Mouse (Mus musculus): ENCODE data around the gene Iqcc. TPM values are rescaled to one million over a fixed set of nuclear protein-coding genes. Genes with fewer than 3 reads are reported as not detected.

Iqcc gene
- polyA plus RNA-seq, 1 experiment from 2014 or later, result 30.0 TPM

DNA sequence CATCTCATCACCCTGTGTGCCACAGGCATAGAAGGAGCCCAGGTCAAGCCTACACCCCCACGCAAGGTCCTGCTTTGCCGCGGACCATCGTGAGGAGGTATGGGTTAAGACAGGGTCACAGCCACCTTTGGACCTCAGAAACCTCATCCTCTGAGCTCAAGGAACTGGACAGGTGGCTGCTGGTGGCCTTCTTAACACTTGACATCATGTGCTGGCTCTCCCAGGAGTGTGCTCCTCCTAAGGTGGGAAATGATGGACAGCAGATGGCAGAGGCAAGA lies 45.9 kb downstream of the Iqcc start:
- Histone ChIP-seq H3K36me3 (no peaks in the 10 kb centered on the region), H3K27me3 (0 out of 2 replicates have a peak, but pooled peaks cover 2% of the 10 kb centered on the region), H3K4me1 (replicated peaks) (peaks cover 7% of the 10 kb centered on the region; the same call in 1 of the 2 replicates), H3K9ac (no peak overlapping the region), H3K27ac (no peak overlapping the region), H3K9me3 (no peaks in the 10 kb centered on the region), H3K4me2 (no peak overlapping the region), H3K4me3 (no peak overlapping the region)
- ATAC-seq (ENCODE audit: low FRiP score), result no peak
- 99% methylated on average over 4 of the region's 4 CpGs for WGBS

DNA sequence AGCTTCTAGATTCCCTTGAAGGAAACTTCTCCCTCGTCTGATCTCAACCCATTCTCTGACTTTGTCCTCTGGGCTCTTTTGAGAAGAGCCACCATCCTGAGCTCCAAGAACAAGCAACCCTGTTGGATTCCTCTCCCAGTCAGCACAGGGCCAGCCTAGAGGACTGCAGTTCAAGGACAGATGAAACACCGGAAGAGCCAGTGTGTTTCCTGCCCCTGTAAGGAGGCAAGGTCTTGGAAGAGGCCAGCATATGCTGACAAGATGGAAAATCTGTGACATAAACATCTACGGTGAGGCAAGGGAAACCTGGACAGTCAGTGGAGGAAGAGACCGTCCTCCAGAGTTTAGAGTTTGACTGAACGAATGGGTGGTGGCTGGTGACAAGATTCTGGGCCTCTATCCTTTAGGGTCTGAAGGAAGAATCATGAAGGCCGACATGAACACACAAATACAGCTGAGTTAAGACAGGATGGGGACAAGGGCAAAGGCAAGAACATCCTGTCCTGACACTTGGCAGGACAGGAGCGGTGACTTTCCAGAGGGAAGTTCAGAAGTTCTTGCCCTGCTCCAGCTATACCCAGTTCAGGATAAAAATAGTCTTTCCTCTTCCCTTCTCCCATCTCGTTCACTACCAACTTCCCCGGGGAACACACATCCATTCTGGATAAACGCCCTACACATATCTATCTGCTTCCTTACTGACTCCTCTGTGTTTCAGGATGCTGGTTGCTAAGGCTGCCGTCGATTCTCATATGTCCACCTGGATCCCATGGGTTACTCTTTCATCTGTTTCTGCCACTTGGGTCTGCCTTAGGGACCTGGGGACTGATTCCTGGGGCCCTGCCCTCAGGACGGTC lies 46.4 kb downstream of the Iqcc start:
- no peak for ATAC-seq (ENCODE audit: low FRiP score)
- no peaks in the 10 kb centered on the region for H3K27me3 ChIP-seq
- H3K4me2 ChIP-seq, result no peak overlapping the region
- no peak overlapping the region for H3K4me3 ChIP-seq
- no peaks in the 10 kb centered on the region for H3K36me3 ChIP-seq
- H3K9me3 ChIP-seq, result no peaks in the 10 kb centered on the region
- H3K27ac ChIP-seq, result no peak overlapping the region
- WGBS, result 87% methylated on average over 13 of the region's 13 CpGs
- H3K9ac ChIP-seq, result no peak overlapping the region
- H3K4me1 ChIP-seq (replicated peaks), result peaks cover 7% of the 10 kb centered on the region; the same call in 1 of the 2 replicates

DNA sequence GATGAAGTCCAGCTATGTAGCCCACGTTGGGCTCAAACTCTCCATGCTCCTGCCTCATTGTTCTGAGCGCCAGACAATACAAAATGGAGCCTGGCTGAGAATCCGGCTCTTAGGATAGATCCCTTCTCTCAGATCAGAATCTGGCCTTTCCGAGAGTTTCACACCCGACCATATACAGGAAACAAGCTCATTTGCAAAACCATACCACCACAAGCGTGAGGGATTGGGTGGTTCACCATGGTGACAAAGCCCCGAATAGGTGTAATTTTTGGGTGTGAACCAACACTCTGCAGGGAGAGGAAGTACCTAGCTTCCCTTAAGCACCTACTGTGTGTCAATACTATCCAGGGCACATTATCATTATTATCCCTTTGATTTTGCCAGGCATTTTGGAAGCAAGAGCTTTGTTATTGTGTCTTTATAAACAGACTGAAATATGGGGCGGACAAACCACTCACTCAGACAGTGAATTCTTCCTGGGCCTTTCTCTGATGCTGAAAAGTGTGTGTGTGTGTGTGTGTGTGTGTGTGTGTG lies 47.3 kb downstream of the Iqcc start:
- 79% methylated on average over 8 of the region's 8 CpGs for WGBS

DNA sequence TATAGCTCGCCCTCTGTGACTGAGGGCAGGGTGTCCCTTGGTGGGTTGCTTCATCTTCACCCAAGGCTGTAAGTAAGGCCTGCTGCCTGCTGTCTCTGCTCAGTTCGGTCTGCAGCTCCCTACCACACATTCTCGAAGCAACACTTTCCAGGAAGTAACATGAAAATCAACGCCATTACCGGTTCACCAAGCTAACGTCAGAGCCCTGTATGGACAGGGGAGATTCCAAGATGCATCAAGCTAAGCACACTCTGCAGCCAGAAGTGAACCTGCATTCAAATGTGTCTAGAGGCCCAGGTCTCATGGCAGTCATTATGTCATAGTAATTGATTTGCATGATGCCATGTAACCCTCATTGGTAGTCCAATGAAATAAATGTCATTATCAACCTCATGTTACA lies 48.9 kb downstream of the Iqcc start:
- Histone ChIP-seq H3K4me3 (no peak overlapping the region), H3K4me2 (no peak overlapping the region), H3K9ac (no peak overlapping the region), H3K27ac (no peak overlapping the region), H3K4me1 (replicated peaks) (no peaks in the 10 kb centered on the region), H3K27me3 (no peaks in the 10 kb centered on the region), H3K9me3 (no peaks in the 10 kb centered on the region), H3K36me3 (no peaks in the 10 kb centered on the region)
- 89% methylated on average over 6 of the region's 6 CpGs for WGBS
- no peak for ATAC-seq (ENCODE audit: low FRiP score)

More for the DNA sequence above, 47.3 kb downstream of the Iqcc start:
- Histone ChIP-seq H3K27me3 (no peaks in the 10 kb centered on the region), H3K27ac (no peak overlapping the region), H3K4me3 (no peak overlapping the region), H3K4me2 (no peak overlapping the region), H3K9me3 (no peaks in the 10 kb centered on the region), H3K4me1 (replicated peaks) (no peaks in the 10 kb centered on the region), H3K36me3 (no peaks in the 10 kb centered on the region), H3K9ac (no peak overlapping the region)
- ATAC-seq (ENCODE audit: low FRiP score), result no peak

DNA sequence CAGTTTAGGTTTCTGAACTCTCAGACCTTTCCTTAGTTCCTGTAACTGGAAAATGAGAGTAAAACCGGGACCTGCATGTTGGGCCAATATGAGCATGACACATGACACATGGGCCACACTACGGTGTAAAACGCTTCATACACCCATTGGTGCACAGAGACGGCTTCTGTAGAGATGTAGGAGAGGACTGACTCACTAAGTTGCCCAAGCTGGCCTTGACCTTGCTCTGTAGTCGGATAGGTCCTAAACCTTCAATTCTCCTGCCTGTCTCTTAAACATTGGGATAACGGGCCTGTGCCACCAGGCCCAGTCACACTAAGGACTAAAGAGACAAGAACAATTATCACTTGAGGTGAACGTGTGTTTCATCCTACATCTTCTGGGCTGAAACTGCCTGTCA lies 50.5 kb downstream of the Iqcc start:
- Histone ChIP-seq H3K36me3 (no peaks in the 10 kb centered on the region), H3K4me2 (no peak overlapping the region), H3K27me3 (no peaks in the 10 kb centered on the region), H3K9me3 (no peaks in the 10 kb centered on the region), H3K27ac (no peak overlapping the region), H3K4me1 (replicated peaks) (no peaks in the 10 kb centered on the region), H3K9ac (no peak overlapping the region), H3K4me3 (no peak overlapping the region)
- 90% methylated on average over 7 of the region's 7 CpGs for WGBS
- no peak for ATAC-seq (ENCODE audit: low FRiP score)

DNA sequence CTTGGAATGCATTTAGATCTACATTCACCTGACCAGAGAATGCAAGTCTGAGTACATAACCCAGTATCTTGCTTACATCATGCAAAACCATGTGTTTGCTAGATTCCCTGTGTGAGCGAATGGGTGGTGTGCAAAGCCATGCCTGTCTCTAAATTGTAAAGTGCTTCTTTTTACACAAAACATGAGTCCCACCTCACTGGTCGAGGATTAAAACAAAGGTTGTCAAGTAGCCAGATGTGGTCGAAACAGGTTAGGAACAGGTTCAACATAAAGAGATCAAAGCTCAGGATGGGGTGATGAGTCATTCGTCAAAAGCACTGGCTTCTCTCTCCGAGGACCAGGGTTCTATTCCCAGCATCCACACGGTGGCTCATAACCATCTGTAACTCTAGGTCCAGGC lies 53.8 kb downstream of the Iqcc start:
- H3K36me3 ChIP-seq, result no peaks in the 10 kb centered on the region
- no peaks in the 10 kb centered on the region for H3K9me3 ChIP-seq
- no peak overlapping the region for H3K27ac ChIP-seq
- no peak overlapping the region for H3K4me3 ChIP-seq
- H3K4me1 ChIP-seq (replicated peaks), result no peaks in the 10 kb centered on the region
- no peak overlapping the region for H3K9ac ChIP-seq
- no peaks in the 10 kb centered on the region for H3K27me3 ChIP-seq
- no peak overlapping the region for H3K4me2 ChIP-seq
- no peak for ATAC-seq (ENCODE audit: low FRiP score)
- 88% methylated on average over 6 of the region's 6 CpGs for WGBS

Other genes starting within 250 kb of the Iqcc start
- 18.9 and 20.7 TPM in 2 replicates for gene Zbtb8a, start 241.0 kb downstream of the Iqcc start, polyA plus RNA-seq (2015; fragmentation: Nextera tagmentation; extraction: Ambion mirVana)
- 13.6 and 13.9 TPM in 2 replicates for gene Zbtb8b, start 178.2 kb downstream of the Iqcc start, polyA plus RNA-seq (2015; fragmentation: Nextera tagmentation; extraction: Ambion mirVana)
- 34.9 and 36.2 TPM in 2 replicates for gene Bsdc1, start 157.5 kb downstream of the Iqcc start, polyA plus RNA-seq (2015; fragmentation: Nextera tagmentation; extraction: Ambion mirVana)
- 0.13 TPM in 1 of 2 replicates, not detected in the other for gene Tssk3, start 128.1 kb downstream of the Iqcc start, polyA plus RNA-seq (2015; fragmentation: Nextera tagmentation; extraction: Ambion mirVana)
- 0.36 TPM in 1 of 2 replicates, not detected in the other for gene Fam229a, start 127.9 kb downstream of the Iqcc start, polyA plus RNA-seq (2015; fragmentation: Nextera tagmentation; extraction: Ambion mirVana)
- gene Marcksl1, start 105.5 kb downstream of the Iqcc start, polyA plus RNA-seq (2015; fragmentation: Nextera tagmentation; extraction: Ambion mirVana), result 1,788 and 1,829 TPM in 2 replicates
- gene Hdac1, start 76.4 kb downstream of the Iqcc start, polyA plus RNA-seq (2015; fragmentation: Nextera tagmentation; extraction: Ambion mirVana), result 111 and 113 TPM in 2 replicates
- 7.6 and 11.1 TPM in 2 replicates for gene Lck, start 45.5 kb downstream of the Iqcc start, polyA plus RNA-seq (2015; fragmentation: Nextera tagmentation; extraction: Ambion mirVana)
- gene Fam167b, start 40.5 kb downstream of the Iqcc start, polyA plus RNA-seq (2015; fragmentation: Nextera tagmentation; extraction: Ambion mirVana), result 0.80 and 0.87 TPM in 2 replicates
- 208 and 212 TPM in 2 replicates for gene Eif3i, start 18.5 kb downstream of the Iqcc start, polyA plus RNA-seq (2015; fragmentation: Nextera tagmentation; extraction: Ambion mirVana)
- gene Tmem234, start 18.4 kb downstream of the Iqcc start, polyA plus RNA-seq (2015; fragmentation: Nextera tagmentation; extraction: Ambion mirVana), result 195 and 196 TPM in 2 replicates
- 4.0 and 4.3 TPM in 2 replicates for gene Dcdc2b, start 4.8 kb downstream of the Iqcc start, polyA plus RNA-seq (2015; fragmentation: Nextera tagmentation; extraction: Ambion mirVana)
- 130 and 135 TPM in 2 replicates for gene Ccdc28b, start 4.8 kb upstream of the Iqcc start, polyA plus RNA-seq (2015; fragmentation: Nextera tagmentation; extraction: Ambion mirVana)
- gene Txlna, start 22.0 kb upstream of the Iqcc start, polyA plus RNA-seq (2015; fragmentation: Nextera tagmentation; extraction: Ambion mirVana), result 56.8 and 58.1 TPM in 2 replicates
- 15.7 and 17.6 TPM in 2 replicates for gene Kpna6, start 53.7 kb upstream of the Iqcc start, polyA plus RNA-seq (2015; fragmentation: Nextera tagmentation; extraction: Ambion mirVana)
- gene Tmem39b, start 77.7 kb upstream of the Iqcc start, polyA plus RNA-seq (2015; fragmentation: Nextera tagmentation; extraction: Ambion mirVana), result 16.8 and 18.4 TPM in 2 replicates
- 157 TPM in 2 replicates for gene Khdrbs1, start 123.2 kb upstream of the Iqcc start, polyA plus RNA-seq (2015; fragmentation: Nextera tagmentation; extraction: Ambion mirVana)
- 292 and 306 TPM in 2 replicates for gene Ptp4a2, start 192.1 kb upstream of the Iqcc start, polyA plus RNA-seq (2015; fragmentation: Nextera tagmentation; extraction: Ambion mirVana)